8 mouse cellular contexts compared by ENCODE assay signal in the genomic region with DNA sequence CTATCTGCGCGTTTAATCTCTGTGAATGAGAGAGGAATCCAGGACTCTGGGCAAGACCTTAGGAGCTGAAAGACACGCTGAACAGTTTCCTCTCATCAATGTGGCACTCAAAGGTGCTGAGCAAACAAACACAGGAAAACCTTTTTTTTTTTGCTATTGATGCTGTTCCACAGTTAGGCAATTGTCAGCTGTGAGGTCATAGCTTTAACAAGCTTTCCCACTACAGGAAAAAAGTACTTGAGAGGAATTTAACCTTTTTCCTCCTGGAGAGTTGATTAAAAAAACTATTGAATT.
DNase-seq lines count a peak whose midpoint lies in the region; ATAC-seq lines count a peak whose summit lies in the region.
"Had no signal": no experiment of that assay in that cellular context is flagged by ENCODE, and none has a peak within 500 bp of the region (broad histone marks: within the 10 kb centered on the region; RNA-seq: fewer than 3 reads in every experiment).

No protein-coding gene starts in this region.

- no peak overlapping the region for H3K4me3 ChIP-seq in neural tube, embryonic 12.5 days
- no peak overlapping the region for H3K4me3 ChIP-seq in heart, embryonic 14.5 days (ENCODE audit: control insufficient read depth in 1 of 2, insufficient read depth in 1 of 2, low read depth in 1 of 2, low read length in 2 of 2)

- no peaks in the 10 kb centered on the region for H3K9me3 ChIP-seq in neural tube, embryonic 12.5 days
- no peaks in the 10 kb centered on the region for H3K9me3 ChIP-seq in heart, embryonic 14.5 days (ENCODE audit: control insufficient read depth, low read length)

- H3K36me3 ChIP-seq in neural tube, embryonic 12.5 days, result no peaks in the 10 kb centered on the region
- no peaks in the 10 kb centered on the region for H3K36me3 ChIP-seq in heart, embryonic 14.5 days (ENCODE audit: control insufficient read depth, insufficient read depth, low read length)

- WGBS in neural tube, embryonic 12.5 days, result 48% methylated on average over 3 of the region's 3 CpGs
- 32% methylated on average over 3 of the region's 3 CpGs for WGBS in heart, embryonic 14.5 days

- H3K9ac ChIP-seq in neural tube, embryonic 12.5 days, result no peak overlapping the region
- no peak overlapping the region for H3K9ac ChIP-seq in heart, embryonic 14.5 days (ENCODE audit: low read length)

- peaks cover 25% of the 10 kb centered on the region for H3K4me1 ChIP-seq in neural tube, embryonic 12.5 days
- peaks cover 23 to 35% of the 10 kb centered on the region in 2 experiments for H3K4me1 ChIP-seq in heart, embryonic 14.5 days (ENCODE audit: control insufficient read depth in 2 of 2, insufficient read depth in 2 of 2, low read length in 2 of 2)

- ATAC-seq in neural tube, embryonic 12.5 days (ENCODE audit: low FRiP score, low read depth), result no peak
- no peak for ATAC-seq in heart, embryonic 14.5 days (ENCODE audit: insufficient number of reproducible peaks, insufficient read depth, low FRiP score, low read depth)

- no peak for DNase-seq in neural tube, embryonic 10.5 days (ENCODE audit: extremely low spot score, low spot score)
- DNase-seq in lung, postnatal 14 days, result peak; percentile 21
- no peak for DNase-seq in adrenal gland, postnatal 25 days
- no peak for DNase-seq in cerebellum, adult 11 months
- no peak for DNase-seq in gastrocnemius, postnatal 25 days
- DNase-seq: thymus, adult 18-20 months had no signal

- peak overlapping the region; percentile 36 for H3K4me2 ChIP-seq in neural tube, embryonic 12.5 days (replicated peaks)
- H3K4me2 ChIP-seq in heart, embryonic 14.5 days (ENCODE audit: low read length), result peak overlapping the region; percentile 44

- H3K27ac ChIP-seq in neural tube, embryonic 12.5 days, result no peak overlapping the region
- no peak overlapping the region; a peak in 1 of 4 replicates for H3K27ac ChIP-seq in heart, embryonic 14.5 days (replicated peaks in 1 of 2; ENCODE audit: control insufficient read depth in 1 of 2, insufficient read depth in 1 of 2, low read depth in 2 of 2, low read length in 2 of 2)

- H3K27me3 ChIP-seq in neural tube, embryonic 12.5 days (replicated peaks), result no peaks in the 10 kb centered on the region
- no peaks in the 10 kb centered on the region for H3K27me3 ChIP-seq in heart, embryonic 14.5 days (ENCODE audit: control insufficient read depth, insufficient read depth, low read length)
